Mouse (Mus musculus): ENCODE results near the gene Anxa10.

DNA sequence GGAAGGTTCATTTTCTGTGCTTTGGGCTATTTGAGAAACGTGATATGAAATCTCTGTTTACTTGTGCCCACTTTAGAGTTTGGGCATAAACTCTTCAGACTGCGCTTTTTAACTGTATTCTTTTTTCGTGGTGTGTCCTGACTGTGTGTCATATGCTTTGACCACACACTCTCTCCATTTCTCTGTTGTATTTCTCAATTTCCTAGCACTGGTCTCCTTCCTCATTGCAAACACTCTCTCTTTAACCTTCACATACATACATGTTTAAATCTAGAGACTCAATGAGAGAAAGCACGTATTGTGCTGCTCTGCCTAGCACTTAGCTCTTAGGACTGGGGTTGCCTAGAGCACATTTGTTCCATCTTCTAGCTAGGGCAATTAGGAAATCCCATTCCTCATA is 108.8 kb downstream of the Anxa10 start:
- TF ChIP-seq CTCF (IDR thresholded peaks at IDR 0.05; ENCODE audit: low read depth) (no peak), EP300 (optimal IDR thresholded peaks at IDR 0.05) (no peak)

Measured in stomach, postnatal 0 days (tissue).